Mouse (Mus musculus) heart, embryonic 15.5 days (tissue): ENCODE results near the gene Agap3. TPM values are rescaled to one million over a fixed set of nuclear protein-coding genes. Genes with fewer than 3 reads are reported as not detected.

ENCODE experiments used
- ATAC-seq: fragments of 200-750 bp; cut with Nextera tagmentation; replicated peaks from 2 replicates; pipeline ENCODE4 v1.8.0; 2017; ENCODE audit warnings: low read depth, moderate TSS enrichment; ENCODE audit not compliant: insufficient number of reproducible peaks, insufficient read depth, low FRiP score
- H3K27ac ChIP-seq: fragments of 300-500 bp; sonication (generic); 2 replicates; pipeline ENCODE4 v1.5.1; 2015; ENCODE audit warnings: mild to moderate bottlenecking, inconsistent platforms
- H3K27me3 ChIP-seq: fragments of 300-500 bp; sonication (generic); 2 replicates; pipeline ENCODE4 v1.6.1; 2015; ENCODE audit warnings: inconsistent platforms
- H3K36me3 ChIP-seq: fragments of 300-500 bp; sonication (generic); 2 replicates; pipeline ENCODE4 v1.6.1; 2015; ENCODE audit warnings: mild to moderate bottlenecking, inconsistent platforms
- H3K4me1 ChIP-seq: fragments of 300-500 bp; sonication (generic); replicated peaks from 2 replicates; pipeline ENCODE4 v1.6.1; 2015; ENCODE audit warnings: inconsistent platforms
- H3K4me2 ChIP-seq: fragments of 300-500 bp; sonication (generic); 2 replicates; pipeline ENCODE4 v1.6.1; 2015; ENCODE audit warnings: inconsistent platforms, mild to moderate bottlenecking, moderate library complexity
- H3K4me3 ChIP-seq: fragments of 300-500 bp; sonication (generic); 2 replicates; pipeline ENCODE4 v1.5.1; 2015; ENCODE audit warnings: mild to moderate bottlenecking, inconsistent platforms
- H3K9ac ChIP-seq: fragments of 300-500 bp; sonication (generic); 2 replicates; pipeline ENCODE4 v1.6.1; 2015; ENCODE audit warnings: mild to moderate bottlenecking, inconsistent platforms
- H3K9me3 ChIP-seq: fragments of 300-500 bp; sonication (generic); replicated peaks from 2 replicates; pipeline ENCODE4 v1.6.1; 2016; ENCODE audit warnings: inconsistent platforms
- WGBS: fragments of 180-500 bp; shearing (Covaris S2); methylation state at CpG from one replicate; pipeline ENCODE4 v1.1.7; 2015; ENCODE audit warnings: mixed read lengths; 5-methylcytosine and 5-hydroxymethylcytosine counted together
- polyA plus RNA-seq: library from polyadenylated mRNA; unstranded; fragments of >200 nt; fragmentation: Nextera tagmentation; extraction: Ambion mirVana; gene quantifications from 2 replicates; pipeline ENCODE4 v1.2.1, GENCODE M21; 2015

Agap3 gene
- polyA plus RNA-seq, 1 experiment from 2014 or later: 27.9 TPM

GRCm38 (mm10) chr5:24452691-24453233 lies 785 bp downstream of the Agap3 start:
- WGBS: under 1% methylated on average over 28 of the region's 29 CpGs
- peak overlapping the region; percentile 65 for H3K4me3 ChIP-seq
- H3K27me3 ChIP-seq: no peaks in the 10 kb centered on the region
- H3K9ac ChIP-seq: peak overlapping the region; percentile 86
- no peaks in the 10 kb centered on the region for H3K9me3 ChIP-seq
- peak overlapping the region; percentile 95 for H3K27ac ChIP-seq
- peak; percentile 22 for ATAC-seq
- peaks cover 45% of the 10 kb centered on the region for H3K4me1 ChIP-seq
- H3K4me2 ChIP-seq: peak overlapping the region; percentile 84
- no peaks in the 10 kb centered on the region for H3K36me3 ChIP-seq

GRCm38 (mm10) chr5:24453283-24453984 lies 1.5 kb downstream of the Agap3 start:
- 25% methylated on average over 5 of the region's 5 CpGs for WGBS
- peak overlapping the region; percentile 86 for H3K9ac ChIP-seq

DNA sequence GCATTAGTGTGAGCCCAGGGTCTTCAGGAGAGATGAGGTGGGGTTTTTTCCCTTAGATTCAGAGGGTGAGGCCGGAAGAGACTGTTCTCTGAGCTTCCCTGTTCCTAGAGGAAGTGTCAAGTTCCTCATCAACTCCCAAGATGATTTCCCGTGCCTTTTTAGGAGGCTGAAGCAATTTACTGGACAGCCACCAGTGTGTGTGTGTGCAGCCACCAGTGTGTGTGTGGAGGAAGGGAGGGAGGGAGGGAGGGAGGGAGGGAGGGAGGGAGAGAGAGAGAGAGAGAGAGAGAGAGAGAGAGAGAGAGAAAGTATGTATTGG lies 2.0 kb downstream of the Agap3 start:
- ATAC-seq: no peak
- Histone ChIP-seq H3K4me2 (peak overlapping the region; percentile 84), H3K27me3 (no peaks in the 10 kb centered on the region), H3K36me3 (peaks cover 3% of the 10 kb centered on the region; the same call in 1 of the 2 replicates), H3K27ac (peak overlapping the region; percentile 95; the same call in 1 of the 2 replicates), H3K4me3 (peak overlapping the region; percentile 65), H3K4me1 (peaks cover 41% of the 10 kb centered on the region), H3K9me3 (no peaks in the 10 kb centered on the region), H3K9ac (peak overlapping the region; percentile 86; the same call in 1 of the 2 replicates)
- 32% methylated on average over 2 of the region's 2 CpGs for WGBS

More at GRCm38 (mm10) chr5:24453283-24453984, 1.5 kb downstream of the Agap3 start:
- Histone ChIP-seq H3K27ac (peak overlapping the region; percentile 95), H3K27me3 (no peaks in the 10 kb centered on the region), H3K36me3 (no peaks in the 10 kb centered on the region), H3K4me1 (peaks cover 41% of the 10 kb centered on the region), H3K9me3 (no peaks in the 10 kb centered on the region), H3K4me3 (peak overlapping the region; percentile 65), H3K4me2 (peak overlapping the region; percentile 84)
- ATAC-seq: no peak

GRCm38 (mm10) chr5:24455076-24455475 lies 3.1 kb downstream of the Agap3 start:
- Histone ChIP-seq H3K4me1 (peaks cover 41% of the 10 kb centered on the region), H3K4me3 (no peak overlapping the region), H3K36me3 (peaks cover 3% of the 10 kb centered on the region; the same call in 1 of the 2 replicates), H3K27ac (peak overlapping the region; percentile 68), H3K9ac (no peak overlapping the region), H3K9me3 (no peaks in the 10 kb centered on the region), H3K4me2 (peak overlapping the region; percentile 84), H3K27me3 (no peaks in the 10 kb centered on the region)
- whole genome bisulfite sequencing: 63% methylated on average over 3 of the region's 3 CpGs
- ATAC-seq: no peak

GRCm38 (mm10) chr5:24455613-24456012 lies 3.6 kb downstream of the Agap3 start:
- Histone ChIP-seq H3K4me2 (peak overlapping the region; percentile 24), H3K27me3 (no peaks in the 10 kb centered on the region), H3K36me3 (peaks cover 3% of the 10 kb centered on the region; the same call in 1 of the 2 replicates), H3K4me1 (peaks cover 41% of the 10 kb centered on the region), H3K4me3 (no peak overlapping the region), H3K9ac (peak overlapping the region; percentile 6; the same call in 1 of the 2 replicates), H3K9me3 (no peaks in the 10 kb centered on the region), H3K27ac (peak overlapping the region; percentile 68)
- ATAC-seq: no peak
- 67% methylated on average over 7 of the region's 7 CpGs for WGBS

GRCm38 (mm10) chr5:24466762-24467161 lies 14.8 kb downstream of the Agap3 start:
- Histone ChIP-seq H3K27me3 (no peaks in the 10 kb centered on the region), H3K4me1 (0 out of 2 replicates have a peak, but pooled peaks cover 10% of the 10 kb centered on the region), H3K36me3 (no peaks in the 10 kb centered on the region), H3K9ac (no peak overlapping the region), H3K4me2 (no peak overlapping the region), H3K4me3 (no peak overlapping the region), H3K9me3 (no peaks in the 10 kb centered on the region), H3K27ac (no peak overlapping the region)
- 61% methylated on average over 12 of the region's 12 CpGs for WGBS
- ATAC-seq: no peak

- H3K27me3 ChIP-seq: 0 out of 2 replicates have a peak, but pooled peaks cover 4% of the 10 kb centered on the region
- H3K9ac ChIP-seq: no peak overlapping the region
- ATAC-seq: no peak
- H3K27ac ChIP-seq: no peak overlapping the region
- H3K9me3 ChIP-seq: no peaks in the 10 kb centered on the region
- H3K4me1 ChIP-seq: peaks cover 42% of the 10 kb centered on the region
- no peaks in the 10 kb centered on the region for H3K36me3 ChIP-seq
- H3K4me2 ChIP-seq: no peak overlapping the region
- H3K4me3 ChIP-seq: no peak overlapping the region
- 12% methylated on average over 5 of the region's 5 CpGs for WGBS
Measured at GRCm38 (mm10) chr5:24470600-24470999, 18.6 kb downstream of the Agap3 start.

GRCm38 (mm10) chr5:24472884-24473619 lies 21.1 kb downstream of the Agap3 start:
- Histone ChIP-seq H3K27me3 (0 out of 2 replicates have a peak, but pooled peaks cover 4% of the 10 kb centered on the region), H3K9me3 (no peaks in the 10 kb centered on the region), H3K27ac (no peak overlapping the region), H3K36me3 (peaks cover 6% of the 10 kb centered on the region; the same call in 1 of the 2 replicates), H3K4me1 (peaks cover 43% of the 10 kb centered on the region), H3K9ac (no peak overlapping the region), H3K4me2 (no peak overlapping the region), H3K4me3 (no peak overlapping the region)
- ATAC-seq: no peak
- WGBS: 35% methylated on average over 7 of the region's 7 CpGs

DNA sequence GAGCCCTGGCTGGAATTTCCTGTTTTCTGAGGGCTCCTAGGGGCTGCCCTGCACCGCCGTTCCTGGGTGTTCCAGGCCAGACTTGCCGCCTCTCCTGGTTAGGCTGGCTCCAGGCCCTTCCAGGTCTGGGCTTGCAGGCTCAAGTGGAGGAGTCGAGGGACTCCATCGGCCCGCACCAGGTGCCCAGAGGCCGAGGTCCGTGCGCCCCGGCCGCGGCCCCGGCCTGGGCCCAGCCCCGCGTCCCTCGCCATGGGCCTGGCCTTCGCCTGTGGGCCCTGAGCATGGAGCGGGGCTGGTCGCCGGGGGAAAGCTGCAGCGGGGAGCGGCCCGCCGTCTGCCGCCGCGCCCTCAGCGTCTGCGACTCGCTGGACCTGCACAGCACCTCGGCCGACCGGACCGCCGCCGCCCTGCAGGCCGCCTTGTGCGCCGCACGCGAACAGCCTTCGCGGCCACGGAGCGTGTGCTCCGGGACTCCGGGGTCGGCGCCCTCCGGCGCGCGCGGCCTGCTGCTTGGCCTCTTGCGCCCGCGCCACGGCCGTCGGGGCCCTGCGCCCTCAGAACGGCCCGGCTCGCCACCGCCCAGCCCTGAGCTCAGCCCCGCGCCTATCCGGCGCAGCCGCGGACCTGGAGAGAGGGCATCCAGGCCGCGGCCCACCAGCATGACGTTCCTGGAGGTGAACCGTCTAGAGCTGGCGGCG lies 22.2 kb downstream of the Agap3 start:
- Histone ChIP-seq H3K4me3 (peak overlapping the region; percentile 50), H3K9me3 (no peaks in the 10 kb centered on the region), H3K27me3 (0 out of 2 replicates have a peak, but pooled peaks cover 4% of the 10 kb centered on the region), H3K9ac (peak overlapping the region; percentile 53), H3K4me1 (peaks cover 42% of the 10 kb centered on the region), H3K4me2 (peak overlapping the region; percentile 90), H3K36me3 (peaks cover 16% of the 10 kb centered on the region; the same call in 1 of the 2 replicates), H3K27ac (peak overlapping the region; percentile 21)
- 6% methylated on average over 71 of the region's 77 CpGs for WGBS
- peak; percentile 13 for ATAC-seq

DNA sequence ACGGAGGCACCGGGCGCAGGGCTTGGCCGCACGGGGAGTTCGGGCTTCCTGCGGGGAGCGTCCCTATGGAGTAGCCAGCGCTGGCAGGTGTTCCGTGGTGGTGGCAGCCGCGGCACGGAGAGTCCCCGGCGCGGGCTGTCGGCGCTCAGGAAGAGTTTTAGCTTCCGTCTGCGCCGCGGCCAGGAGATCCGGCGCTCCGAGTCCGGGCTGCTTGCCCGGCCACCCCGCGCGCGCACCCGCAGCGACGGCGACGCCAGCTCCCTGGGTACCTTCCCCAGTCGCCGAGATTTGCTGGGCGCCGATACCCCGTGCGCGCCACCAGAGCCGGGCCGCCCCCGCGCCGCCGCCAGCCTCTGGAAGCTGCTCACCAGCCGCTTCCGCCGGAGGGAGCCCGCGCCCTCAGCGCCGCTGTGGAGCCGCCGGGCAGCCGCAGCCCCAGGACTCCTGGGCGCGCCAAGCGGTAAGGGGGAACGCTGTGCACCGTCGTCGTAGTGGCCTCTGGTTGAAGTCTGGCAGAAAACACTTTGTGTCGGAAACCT lies 22.8 kb downstream of the Agap3 start:
- peak overlapping the region; percentile 50 for H3K4me3 ChIP-seq
- H3K27me3 ChIP-seq: 0 out of 2 replicates have a peak, but pooled peaks cover 4% of the 10 kb centered on the region
- H3K36me3 ChIP-seq: peaks cover 22% of the 10 kb centered on the region; the same call in 1 of the 2 replicates
- H3K4me2 ChIP-seq: peak overlapping the region; percentile 90
- peaks cover 38% of the 10 kb centered on the region for H3K4me1 ChIP-seq
- H3K9ac ChIP-seq: peak overlapping the region; percentile 53
- no peak overlapping the region; the same call in 1 of the 2 replicates for H3K27ac ChIP-seq
- ATAC-seq: peak; percentile 41
- no peaks in the 10 kb centered on the region for H3K9me3 ChIP-seq
- 3% methylated on average over 67 of the region's 67 CpGs for WGBS
